Mouse (Mus musculus): ENCODE measurements at regions not wholly inside any gene's neighbourhood (a gene's known extent, or its start where the extent isn't known, plus 50 kb on each side); places are given as distances from the start of the nearest gene placed in this dataset.

DNA sequence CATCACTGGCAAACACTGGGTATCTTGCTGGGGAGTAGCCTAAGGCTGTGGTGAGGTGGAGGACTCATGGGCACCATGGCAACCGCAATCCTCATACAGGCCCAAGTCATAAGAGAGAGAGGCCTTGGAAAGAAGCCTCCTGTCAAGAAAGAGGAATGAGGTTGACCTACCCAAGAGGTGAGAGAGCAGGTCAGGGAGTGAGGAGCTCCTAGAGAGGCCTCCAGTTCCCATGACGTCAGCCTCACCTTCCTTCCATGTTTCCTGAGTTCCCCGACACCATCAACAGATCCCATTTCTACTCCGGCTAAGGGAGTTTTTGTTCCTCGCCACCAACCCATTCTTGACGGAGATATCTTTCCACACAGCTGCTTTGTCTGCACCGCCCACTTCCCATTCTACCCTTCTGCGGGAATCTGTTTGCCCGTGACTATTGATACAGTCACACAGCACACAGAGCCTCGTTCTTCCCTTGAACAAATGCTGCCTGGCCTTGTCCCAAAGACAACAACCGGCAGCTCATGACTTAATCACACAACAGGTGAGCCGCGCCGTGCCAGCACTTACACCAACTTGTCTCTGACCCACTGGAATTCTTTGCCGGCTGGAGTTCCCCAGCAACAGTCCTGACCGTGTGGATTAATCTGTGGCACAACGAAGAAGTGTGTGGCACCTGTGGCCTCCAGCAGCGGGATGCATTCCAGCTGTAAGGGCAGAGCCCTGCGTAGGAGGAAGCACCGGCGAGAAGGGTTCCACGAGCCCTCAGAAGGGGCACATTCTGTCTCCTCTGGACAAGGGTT lies 111.8 kb upstream of the Rreb1 start:
- peak; percentile 68 for DNase-seq

DNA sequence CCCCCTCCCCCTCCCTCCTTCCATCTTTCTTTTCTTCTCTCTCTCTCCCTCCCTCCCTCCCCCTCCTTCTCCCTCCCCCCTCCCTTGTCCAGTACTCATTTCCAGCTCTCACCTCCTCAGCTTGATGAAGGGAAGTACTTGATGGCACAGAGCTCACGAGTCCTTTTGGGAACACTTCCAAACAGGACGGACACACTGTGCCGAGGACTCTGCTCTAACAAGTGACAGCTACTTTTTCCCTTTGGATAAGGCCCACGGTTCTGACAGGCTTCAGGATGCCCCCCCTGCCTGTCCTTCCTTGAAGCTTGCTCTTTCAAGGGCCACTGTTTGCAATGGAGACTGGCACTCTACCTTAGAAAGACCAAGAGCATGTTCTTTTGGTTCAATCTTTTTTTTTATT lies 110.8 kb upstream of the Rreb1 start:
- peak; percentile 32 for DNase-seq

DNA sequence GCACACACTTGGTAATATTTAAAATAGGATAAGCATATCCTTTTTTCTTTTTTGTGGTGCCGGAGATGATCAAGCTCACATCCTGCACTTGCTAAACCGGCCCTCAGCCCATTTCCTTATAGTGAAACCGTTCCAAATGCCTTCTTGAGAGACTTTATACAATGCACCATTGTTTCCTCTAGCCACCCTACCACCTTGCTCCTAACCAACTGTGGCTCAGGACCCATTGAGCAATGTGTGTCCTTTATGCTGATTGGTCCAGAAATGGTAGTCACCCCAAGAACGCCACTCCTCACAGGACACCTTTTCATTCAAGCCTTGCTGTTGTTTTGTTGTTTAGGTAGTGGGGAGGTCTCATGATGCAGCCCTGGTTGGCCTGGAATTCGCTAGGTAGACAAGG lies 110.3 kb upstream of the Rreb1 start:
- no peak for DNase-seq

DNA sequence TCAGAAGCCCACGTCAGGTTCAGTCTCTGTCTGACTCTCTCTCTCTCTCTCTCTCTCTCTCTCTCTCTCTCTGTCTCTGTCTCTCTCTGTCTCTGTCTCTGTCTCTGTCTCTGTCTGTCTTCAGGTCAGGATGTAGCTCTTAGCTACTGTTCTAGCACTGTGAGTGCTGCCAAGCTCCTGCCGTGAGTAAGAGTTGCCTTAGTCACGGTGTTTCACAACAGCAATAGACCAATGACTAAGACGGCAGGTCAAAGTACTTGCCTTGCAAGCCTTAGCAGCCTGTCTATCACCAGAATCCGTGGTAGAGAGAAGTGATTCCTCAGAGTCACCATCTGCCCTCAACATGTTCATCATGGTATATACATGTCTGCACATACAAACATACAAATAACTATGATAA lies 107.1 kb upstream of the Rreb1 start:
- no peak for DNase-seq

DNA sequence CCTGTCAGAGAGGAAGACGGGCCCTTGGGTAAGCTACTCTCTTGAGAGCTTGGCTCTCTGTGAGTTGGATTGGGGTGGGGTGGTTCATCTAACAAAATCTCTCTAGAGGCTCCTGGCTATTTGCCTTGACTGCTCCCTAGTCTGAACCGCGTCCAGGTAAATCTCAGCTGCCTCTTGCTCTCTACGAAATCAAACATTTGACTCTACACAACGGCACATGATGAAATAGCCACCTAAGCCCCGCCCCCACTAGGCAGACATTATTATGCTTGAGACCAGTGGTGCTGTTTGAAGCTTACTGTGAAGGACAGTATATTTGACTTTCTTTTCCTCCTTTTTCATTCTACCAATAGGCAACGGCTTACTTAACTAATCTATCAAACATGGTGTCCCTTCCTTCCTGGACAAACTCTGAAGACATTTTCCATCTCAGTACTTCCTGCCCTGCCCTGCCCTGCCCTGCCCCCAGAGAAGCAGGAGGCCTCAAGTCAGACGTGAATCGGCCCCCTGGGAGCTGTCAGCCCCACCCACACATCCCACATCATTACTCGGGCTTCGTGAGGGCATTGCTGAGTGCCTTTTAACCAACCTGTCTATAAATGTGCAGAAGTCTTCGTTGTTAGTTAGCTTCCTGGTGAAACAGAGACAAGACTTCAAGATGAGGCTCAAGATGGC lies 103.4 kb upstream of the Rreb1 start:
- peak; percentile 63 for DNase-seq

DNA sequence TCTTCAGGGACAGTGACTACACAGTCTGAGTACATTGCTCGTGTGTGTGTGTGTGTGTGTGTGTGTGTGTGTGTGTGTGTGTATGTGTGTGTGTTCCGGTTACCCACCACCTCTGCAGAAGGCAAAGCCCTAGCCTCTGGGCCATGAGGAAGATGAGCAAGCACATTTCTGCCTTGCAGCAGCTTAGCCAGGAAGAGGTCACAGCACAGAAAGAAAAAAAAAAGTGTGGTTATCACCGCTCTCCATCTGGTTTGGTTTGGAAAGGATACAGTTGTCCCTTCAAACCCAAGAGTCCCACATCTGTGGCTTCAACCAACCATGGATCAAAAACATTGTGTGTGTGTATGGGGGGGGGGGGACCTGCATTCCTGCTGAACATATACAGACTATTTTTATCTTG lies 102.5 kb upstream of the Rreb1 start:
- no peak for DNase-seq

DNA sequence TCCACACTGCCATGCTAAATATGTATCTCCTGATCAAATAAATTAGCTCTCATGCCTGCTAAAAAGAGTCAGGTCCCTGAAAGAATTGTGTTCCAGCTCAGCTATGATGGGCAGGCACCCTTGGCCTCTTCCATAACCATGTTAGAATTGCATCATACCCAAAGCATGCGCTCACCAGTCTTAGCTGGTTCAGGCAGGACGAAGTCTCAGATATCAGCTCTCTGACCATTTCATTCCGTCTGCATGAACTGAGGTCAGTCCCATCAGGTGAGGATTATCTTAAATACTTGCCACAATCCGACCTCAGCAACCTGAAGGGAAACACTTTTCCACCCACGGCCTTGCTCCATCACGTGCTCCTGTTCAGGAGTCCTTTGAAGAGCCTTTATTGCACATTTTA lies 101.3 kb upstream of the Rreb1 start:
- no peak for DNase-seq

DNA sequence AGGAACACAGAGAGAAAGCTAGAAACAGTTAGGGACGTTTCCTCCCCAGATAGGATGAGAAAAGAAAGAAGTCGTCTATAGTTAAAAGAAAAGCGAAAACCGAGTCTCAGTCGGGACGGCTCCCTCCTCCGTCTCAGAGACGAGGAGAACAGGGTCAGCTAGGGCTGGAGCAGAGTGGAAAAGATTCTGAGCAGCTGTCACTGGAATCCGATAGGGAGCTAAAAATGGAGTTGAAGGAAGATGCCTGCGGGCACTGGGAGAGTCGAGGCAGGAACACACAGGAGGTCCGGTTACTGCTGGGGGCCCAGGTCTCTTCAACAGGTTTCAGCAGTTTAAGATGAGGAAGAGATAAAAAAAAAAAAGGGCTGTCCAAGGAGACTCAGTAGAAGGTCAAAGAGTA lies 99.9 kb upstream of the Rreb1 start:
- no peak for DNase-seq

DNA sequence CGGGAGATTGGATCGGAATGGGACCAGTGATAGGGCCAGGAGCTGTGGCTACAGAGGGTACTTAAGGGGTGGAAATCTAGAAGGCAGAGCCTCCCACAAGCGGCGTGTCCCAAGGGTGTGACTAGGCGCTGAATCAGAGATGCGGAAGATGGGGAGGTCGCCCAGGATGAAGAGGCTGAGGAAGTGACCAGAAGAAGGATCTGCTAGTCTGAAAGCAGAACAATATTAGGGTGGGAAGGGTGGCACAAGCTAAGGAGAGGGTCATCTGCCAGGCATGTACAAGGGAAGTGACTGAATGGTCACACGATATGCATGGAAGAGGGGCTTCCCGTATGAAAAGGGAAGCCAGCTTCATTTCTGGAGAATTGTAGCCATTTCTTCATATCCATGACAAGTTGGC lies 99.4 kb upstream of the Rreb1 start:
- DNase-seq = no peak

DNA sequence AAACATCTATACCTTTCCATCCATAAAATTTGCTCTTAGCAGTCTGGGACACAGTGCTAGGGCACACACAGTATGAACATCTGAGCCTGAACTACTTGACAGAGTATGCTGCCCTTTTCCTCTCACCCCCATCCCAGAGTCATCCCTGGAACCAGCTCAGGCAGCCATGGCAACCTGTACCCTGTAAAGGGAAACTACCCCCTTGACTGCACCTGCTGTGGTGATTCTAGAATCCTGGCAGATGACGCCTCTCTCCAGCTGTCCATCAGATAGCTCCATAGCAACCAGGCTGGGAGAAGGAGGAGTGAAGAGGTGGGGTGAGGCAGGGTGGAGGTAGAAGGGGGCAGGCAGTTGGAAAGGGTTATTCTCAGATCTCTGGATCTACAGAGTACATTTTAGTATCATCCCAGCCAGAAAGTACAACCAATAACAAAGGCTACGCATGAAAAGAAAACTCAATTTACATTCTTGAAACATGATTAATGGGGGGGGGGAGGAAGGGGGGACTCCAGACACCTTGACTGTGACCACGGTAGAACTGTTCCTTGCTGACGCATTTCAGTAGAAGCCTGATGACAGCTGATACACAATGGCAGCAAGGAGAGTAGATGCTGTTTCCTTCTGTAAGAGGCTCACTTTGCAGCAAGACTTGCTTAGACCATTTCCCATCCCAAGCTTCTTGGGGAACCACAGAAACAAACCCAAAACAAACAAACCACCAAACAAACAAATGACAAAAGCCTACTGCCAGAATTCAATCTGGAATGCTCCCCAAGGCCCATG lies 97.2 kb upstream of the Rreb1 start:
- no peak for DNase-seq

DNA sequence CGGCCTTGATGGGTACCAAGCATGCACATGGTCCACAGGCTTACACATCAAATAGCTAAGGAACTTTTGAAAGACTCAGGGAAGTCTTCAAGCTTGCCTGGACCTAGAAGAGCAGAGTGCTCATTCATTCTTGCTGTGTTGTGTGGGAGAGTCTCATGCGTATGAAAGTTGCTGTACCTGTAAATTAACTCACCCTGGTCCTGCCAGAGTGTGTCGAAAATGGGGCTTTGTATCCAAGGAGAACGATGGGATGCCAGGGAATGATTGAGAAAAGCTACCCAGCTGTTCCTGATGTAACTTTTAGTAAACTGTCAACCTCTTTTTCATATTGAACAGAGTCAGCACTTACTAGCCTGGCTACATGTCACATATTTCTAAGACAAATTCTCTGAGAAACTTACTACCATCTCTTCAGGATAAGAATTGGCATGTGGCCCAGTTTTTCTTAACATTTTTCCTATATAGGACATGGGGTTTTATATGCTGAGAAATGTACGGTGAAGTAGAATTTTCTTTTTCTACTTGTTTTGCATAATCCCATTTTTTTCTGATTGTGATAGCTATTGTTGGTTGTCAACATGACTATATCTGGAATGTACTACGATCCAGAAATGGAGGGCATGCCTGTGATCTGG lies 95.0 kb upstream of the Rreb1 start:
- DNase-seq = no peak

DNA sequence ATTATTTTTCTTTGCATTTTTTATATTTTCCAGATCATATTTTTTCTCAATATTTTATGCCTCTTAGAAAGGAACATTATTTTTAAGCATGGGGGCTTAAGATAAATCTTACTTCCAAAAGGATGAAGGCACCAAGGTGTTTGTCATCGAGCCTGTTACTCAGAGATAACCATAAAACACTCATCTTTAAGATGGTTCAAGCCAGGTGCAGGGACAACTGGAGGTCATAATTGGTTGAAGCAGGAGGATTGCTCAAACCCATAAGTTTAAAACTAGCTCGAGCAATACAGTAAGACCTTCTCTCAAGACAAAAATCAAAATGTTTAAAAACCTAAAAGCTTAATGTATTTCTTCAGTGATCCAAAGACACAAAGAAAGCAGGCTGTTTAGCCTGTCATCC lies 92.6 kb upstream of the Rreb1 start:
- DNase-seq = no peak

DNA sequence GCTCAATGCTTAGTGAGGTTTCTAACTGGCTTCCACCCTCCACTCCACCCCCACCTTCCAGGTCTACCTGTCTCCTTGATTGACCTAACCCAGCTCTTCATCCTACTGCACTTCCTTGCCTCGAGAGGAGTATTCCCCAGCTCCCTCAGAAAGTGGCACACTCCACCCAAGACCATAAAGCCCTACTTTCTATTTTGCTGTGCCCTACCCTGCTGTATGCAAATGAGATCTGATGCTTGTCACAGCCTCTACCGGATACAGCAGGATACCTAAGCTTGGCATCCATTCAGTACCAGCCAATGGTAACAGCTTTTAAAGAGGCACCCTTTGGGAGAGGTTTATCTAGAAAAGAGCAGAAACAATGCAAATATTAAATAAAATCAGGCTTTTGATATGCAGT lies 92.1 kb upstream of the Rreb1 start:
- DNase-seq = no peak

DNA sequence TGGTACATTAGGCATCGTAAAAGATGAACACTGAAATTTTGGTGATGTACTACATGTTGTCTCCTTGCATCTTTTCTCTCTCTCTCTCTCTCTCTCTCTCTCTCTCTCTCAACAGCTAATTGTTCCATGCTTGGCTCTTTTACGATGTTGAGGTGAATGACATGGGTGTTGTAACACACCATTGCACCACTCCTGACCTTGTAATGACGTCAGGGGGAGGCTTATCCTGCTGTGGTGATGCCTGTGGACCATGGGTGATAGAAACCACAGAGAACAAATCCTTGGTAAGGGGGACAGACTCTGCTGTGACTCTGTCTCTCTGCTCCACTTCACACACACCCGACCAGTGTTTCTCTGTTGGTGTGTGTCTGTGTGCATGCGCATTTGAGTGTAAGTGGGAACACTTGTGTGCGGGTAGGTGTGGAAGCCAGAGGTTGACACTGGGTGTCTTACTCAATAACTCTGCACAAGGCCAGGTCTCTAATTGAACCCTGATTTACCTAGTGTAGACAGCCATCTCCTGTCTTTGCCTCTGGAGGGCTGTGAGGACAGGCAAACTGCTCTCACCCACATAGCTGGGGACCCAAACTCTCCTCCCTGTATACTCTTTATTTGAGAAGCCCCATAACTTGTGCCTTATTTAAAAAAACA lies 88.9 kb upstream of the Rreb1 start:
- DNase-seq = no peak

DNA sequence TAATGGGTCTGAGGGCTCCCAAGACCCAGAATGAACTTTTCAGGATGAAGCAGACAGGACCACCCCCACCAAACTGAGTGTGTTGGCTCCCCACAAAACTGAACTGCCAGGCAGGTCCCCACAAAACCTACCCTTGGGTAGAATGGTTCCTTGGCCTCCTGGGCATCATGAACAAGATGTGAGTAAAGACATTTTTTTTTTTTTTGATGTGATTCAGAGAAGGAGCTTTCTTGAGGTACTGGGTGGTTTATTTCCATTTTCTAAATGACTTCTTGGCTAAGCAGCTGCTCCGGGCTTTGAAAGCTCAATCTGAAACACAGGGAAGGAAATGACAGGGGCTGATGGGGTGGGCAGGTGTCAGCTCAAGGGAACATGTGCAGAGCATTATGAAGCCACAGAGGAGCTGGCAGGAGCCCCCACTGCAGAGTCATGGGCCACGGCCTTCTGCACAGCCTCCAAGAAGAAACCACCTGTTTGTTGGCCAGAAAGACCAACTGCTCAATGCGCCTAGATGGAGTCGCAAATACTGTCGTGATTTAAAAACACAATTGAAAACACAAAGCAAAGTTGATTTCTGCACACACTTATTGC lies 86.2 kb upstream of the Rreb1 start:
- DNase-seq = no peak

DNA sequence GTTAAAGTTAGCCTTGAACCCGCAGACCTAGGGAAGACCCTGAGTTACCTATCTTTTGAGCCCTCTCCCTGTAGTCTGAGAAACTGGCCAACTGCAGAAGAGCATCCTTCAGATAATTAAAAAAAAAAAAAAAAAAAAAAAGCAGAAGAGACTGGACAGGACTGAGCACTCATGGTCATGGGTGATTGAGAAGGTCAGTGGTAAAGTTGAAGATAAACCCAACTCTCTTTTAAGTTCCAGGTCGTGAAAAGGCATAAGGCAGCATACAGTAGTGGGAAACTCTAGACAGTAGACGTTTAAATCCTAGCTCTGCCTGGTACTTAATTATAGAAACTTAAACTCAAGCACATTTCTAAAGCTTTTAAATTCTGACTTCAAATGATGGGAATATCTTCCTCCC lies 84.6 kb upstream of the Rreb1 start:
- no peak for DNase-seq

DNA sequence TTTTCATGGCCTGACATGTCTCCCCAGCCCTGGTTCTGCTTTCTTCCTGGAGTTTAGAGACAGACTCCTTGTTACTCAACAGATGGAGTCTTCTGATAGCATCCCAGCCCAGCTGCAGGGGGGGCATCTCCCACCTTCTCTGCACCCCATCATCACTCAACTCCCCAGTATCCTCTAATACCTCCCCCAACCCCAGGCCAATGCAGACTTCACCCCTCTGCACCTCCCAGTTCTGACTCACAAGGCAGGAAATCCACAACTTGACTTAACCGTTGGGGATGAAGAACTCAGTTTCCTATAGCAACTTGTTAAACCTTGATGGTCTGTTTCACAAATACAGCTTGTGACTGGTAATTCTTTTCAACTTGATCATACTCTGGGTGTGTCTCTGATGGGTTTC lies 73.7 kb upstream of the Rreb1 start:
- DNase-seq = no peak

DNA sequence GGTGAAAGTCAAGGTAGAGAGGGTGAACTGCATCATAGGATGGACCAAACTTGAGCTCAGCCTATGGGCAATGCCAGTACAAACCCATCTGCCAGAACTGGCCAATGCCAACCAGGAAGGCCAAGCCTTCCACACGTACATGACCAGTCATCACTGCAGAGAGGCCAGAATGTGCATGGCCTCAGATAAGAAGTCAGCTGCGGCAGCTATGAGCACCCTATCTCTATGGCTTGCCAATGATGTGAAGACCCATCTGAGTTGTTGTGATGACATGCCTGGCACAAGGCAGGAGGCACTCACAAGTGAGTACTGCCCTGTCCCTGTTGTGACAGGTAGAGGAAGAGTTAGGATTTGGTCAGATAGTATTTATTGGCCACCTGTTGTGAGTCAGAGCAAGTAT lies 72.7 kb upstream of the Rreb1 start:
- DNase-seq = no peak

DNA sequence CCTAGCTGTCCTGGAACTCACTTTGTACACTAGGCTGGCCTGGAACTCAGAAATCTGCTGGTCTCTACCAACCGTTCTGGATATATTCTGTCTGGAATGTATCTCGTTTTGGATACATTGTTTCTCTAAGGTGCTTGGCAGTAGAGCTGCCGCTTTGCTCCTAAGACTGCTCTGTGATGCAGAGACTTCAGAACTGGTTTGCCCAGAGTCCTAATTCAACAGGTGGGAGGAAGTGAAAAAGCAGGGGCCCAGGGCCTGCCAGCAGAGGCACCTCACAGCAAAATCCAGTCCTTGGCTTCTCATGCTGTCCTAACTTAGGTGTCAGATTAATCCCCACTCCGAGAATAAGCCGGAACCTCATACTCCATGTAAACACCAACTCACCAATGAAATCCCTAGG lies 67.3 kb upstream of the Rreb1 start:
- no peak for DNase-seq

DNA sequence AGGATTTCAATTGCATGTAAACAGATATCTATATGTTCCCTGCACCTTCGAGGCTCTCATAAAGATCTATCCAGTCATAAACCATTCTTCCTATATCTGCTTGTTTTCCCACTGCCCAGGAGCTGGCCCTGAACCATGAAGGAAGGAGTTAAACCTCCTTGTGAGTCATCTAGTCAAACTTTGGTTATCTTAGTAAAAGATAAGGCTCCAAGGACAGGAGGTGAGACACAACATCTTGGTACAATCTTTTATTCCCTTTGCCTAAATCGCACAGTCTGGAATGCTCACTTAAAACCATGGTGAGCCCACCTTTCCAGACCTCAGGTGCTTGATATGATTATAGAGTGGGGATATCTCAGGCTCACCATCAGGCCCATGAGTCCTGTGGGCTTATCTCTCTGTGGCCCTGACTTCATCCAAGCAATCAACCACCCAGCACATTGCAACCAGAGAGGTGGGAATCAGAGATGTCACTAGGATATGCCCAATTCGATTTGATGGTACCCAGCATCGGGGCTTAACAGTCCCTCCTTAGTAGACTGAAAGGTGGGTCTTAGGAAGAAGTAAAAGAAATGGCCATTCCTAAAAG lies 65.2 kb upstream of the Rreb1 start:
- no peak for DNase-seq

DNA sequence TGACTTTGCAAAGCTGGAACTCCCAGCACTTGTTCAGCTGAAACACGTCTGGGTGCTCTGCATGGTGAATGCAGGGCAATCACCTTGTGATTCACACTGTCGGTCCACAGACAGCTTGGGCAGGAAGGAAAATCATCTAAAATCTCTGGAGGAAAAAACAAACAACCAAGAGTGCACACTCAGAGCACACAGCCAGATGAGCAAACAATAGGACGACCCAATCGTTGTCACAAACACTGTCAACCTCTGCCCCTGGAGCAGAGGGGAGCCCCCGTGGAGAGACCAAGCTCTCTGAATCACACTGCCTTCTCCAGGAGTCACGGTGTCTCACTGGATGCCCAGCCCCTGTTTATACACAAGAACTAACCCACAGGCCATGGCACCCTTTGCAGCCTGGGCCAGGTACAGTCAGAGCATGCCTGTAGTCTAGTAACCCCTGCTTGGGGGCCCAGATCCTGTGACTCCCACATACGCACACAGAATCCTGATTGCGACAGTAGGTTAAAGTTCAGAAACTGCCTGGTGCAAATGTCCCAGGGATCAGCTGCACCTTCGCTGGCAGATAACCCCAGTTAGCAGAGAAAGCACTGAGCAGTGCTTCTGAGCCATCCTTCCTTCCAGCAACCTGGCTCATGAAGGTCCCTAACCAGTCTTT lies 63.0 kb upstream of the Rreb1 start:
- DNase-seq = no peak

Measured in lung, postnatal 14 days (tissue).